12 mouse cellular contexts compared by ENCODE assay signal in the genomic region with DNA sequence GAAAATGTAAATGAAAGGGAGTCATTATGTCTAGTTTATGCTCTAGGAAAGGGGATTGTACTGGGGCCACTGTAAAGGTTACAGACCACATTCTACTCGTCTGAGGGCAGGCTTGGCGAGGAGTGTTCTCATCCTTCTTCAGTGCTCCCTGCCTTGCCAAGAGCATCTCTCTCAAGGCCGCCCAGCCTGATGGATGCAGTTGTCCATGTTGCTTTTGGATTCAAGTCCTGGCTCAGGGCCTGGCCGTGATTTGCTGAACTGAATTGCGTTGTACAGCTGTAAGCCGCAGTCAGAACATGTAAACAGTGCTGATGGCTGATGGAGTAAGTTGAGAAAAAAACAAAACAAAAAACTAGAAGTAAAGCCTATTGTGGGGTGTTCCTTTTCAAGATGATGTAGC. TPM values are rescaled to one million over a fixed set of nuclear protein-coding genes. Genes with fewer than 3 reads are reported as not detected.
DNase-seq lines count a peak whose midpoint lies in the region; ATAC-seq lines count a peak whose summit lies in the region.
"Had no signal": no experiment of that assay in that cellular context is flagged by ENCODE, and none has a peak within 500 bp of the region (broad histone marks: within the 10 kb centered on the region; RNA-seq: fewer than 3 reads in every experiment).

No protein-coding gene starts in this region.

- no peak overlapping the region for H3K4me3 ChIP-seq in forebrain, embryonic 13.5 days

- H3K4me1 ChIP-seq in forebrain, embryonic 13.5 days = no peaks in the 10 kb centered on the region

- H3K9me3 ChIP-seq in forebrain, embryonic 13.5 days (replicated peaks) = no peaks in the 10 kb centered on the region

- no peak for ATAC-seq in forebrain, embryonic 13.5 days
- ATAC-seq in cerebellum, adult (ENCODE audit: insufficient number of reproducible peaks, low FRiP score, low TSS enrichment) = no peak

- no peak overlapping the region for H3K27ac ChIP-seq in forebrain, embryonic 13.5 days

- no peaks in the 10 kb centered on the region for H3K27me3 ChIP-seq in forebrain, embryonic 13.5 days

- no peak overlapping the region for H3K9ac ChIP-seq in forebrain, embryonic 13.5 days

- WGBS in forebrain, embryonic 13.5 days = 84% methylated on average over 6 of the region's 6 CpGs

- H3K36me3 ChIP-seq in forebrain, embryonic 13.5 days (ENCODE audit: poor library complexity, severe bottlenecking) = no peaks in the 10 kb centered on the region
- H3K36me3 ChIP-seq: G1E had no signal

- DNase-seq in urinary bladder, postnatal 14 days (ENCODE audit: low spot score) = peak; percentile 67
- no peak for DNase-seq in urinary bladder, adult 2 months (ENCODE audit: low spot score)
- DNase-seq in heart, adult 8-10 months (ENCODE audit: low spot score) = peak; percentile 74
- peak; percentile 65 for DNase-seq in kidney, postnatal 14 days
- DNase-seq in urinary bladder, postnatal 36 days (ENCODE audit: low spot score in 2 of 2) = peak; percentile 37 to 73
- no peak for DNase-seq in right cerebral cortex, adult 2 months (ENCODE audit: low spot score in 2 of 2)
- DNase-seq: embryo, embryonic 11 days had no signal

- no peak overlapping the region for H3K4me2 ChIP-seq in forebrain, embryonic 13.5 days

RNA-seq across cellular contexts. Expression of a gene that starts 7.4 kb away (rescaled TPM):
- 0.65 and 0.86 TPM in 2 replicates for polyA plus RNA-seq in urinary bladder, adult 2 months (2012; rRNA removed)
- under 1 TPM; 0.31 to 0.88 (median 0.50) TPM for total RNA-seq in heart, adult 8-10 months (2022)
- polyA plus RNA-seq in forebrain, embryonic 13.5 days (2015; fragmentation: Nextera tagmentation; extraction: Ambion mirVana) = 0.10 TPM in 1 of 2 replicates, not detected in the other
- total RNA-seq: G1E; liver, adult 2 months; monocyte, adult 5-6 weeks had no signal
- polyA plus RNA-seq: G1E; liver, adult 2 months had no signal

Comparison
In these comparisons a context has a peak if more than half of its experiments do, and no peak if none do; other contexts are left out.
1. DNase-seq: peak in urinary bladder, postnatal 14 days (single experiment), heart, adult 8-10 months (single experiment), kidney, postnatal 14 days (single experiment) and urinary bladder, postnatal 36 days (2 of 2); none in urinary bladder, adult 2 months (single experiment) and right cerebral cortex, adult 2 months (0 of 2).